Mouse (Mus musculus) thymus, postnatal 10 days (tissue): Measurements from ENCODE around the gene Adipoq.
"Not testable (repeated sequence)": the region's sequence is repeated elsewhere in the genome, so short reads cannot be mapped to it uniquely, and the experiment has no call there.

Experiments used
- DNase-seq, 2 experiments: peaks; one replicate each; pipeline ENCODE4 v3.0.0; 2021; ENCODE audit warnings: low spot score in 2 of 2

Gene Adipoq

DNA sequence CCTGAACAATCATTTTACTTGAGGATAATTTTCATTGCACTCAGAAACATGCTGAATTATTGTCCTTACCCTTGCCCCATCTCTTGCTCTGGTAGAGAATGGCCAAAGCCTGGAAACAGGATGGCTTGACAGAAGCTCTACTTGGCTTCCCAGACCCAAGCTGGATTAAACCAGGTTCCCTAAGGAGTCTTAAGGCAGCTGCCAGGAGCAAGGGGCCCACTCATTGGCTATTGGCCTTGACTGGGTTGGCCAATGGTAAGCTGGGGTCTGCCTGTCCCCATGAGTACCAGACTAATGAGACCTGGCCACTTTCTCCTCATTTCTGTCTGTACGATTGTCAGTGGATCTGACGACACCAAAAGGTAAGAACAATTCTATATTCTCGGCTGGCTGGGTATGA, at the start of gene Adipoq:
TSS of gene Adipoq (plus strand) at position 257 of the 400 bp plus-strand sequence.
- no peak for DNase-seq

DNA sequence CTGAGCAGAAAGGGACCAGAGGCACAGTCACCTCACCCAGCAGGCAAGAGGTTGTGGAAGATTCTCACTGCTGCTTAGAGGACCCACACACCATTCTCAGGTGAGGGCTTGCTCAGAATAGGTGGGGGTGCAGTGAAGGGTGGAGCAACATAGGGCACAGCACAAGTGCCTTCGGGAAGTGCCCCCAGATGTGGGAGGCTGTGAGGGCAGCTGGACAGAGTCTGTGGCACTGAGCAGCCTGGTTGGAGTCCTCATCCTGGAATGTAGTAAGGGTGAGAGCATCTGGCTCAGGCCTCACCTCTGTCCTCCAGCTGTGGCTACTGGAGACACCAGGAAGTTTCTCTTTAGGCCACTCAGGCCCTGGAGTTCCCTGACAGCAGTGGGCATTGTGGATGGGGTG, 49.5 kb upstream of the Adipoq start:
- DNase-seq: not testable (repeated sequence)

DNA sequence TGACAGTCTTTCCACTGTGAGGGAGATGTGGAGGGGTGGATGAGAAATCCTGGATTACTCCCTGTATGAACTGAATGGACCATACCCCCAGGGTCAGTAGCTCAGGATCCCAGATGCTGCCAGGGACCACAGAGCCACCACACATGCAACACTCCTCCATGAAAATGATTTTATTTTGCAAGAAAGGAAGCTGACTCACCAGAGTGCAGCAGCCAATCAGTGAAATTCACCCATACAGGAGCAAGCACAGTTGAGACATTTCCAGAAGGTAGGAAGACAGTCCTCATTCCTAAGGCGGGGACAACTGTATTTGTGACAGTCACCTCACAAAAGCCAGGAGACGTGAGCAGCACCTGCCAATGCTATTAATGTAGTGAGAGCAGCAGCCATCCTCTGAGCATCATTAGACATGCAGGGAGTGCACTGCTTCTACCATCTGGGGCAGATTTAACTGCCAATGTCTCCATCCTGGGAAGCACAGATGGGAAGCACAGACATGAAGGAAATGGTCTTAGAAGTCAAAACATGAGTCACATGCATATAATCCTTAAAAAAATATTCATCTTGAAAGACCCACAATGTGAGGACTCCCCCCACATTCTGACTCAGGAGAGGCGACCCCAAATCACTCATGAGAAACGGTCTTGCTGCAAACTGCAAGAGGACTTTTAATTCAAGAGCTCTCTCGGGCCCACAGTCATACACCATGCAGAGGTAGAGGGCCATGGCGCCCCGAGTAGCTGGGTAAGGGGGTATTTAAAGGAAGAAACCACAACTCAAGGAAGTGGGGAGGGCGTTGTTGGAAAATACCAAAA, 48.8 kb upstream of the Adipoq start:
- DNase-seq: not testable (repeated sequence)

DNA sequence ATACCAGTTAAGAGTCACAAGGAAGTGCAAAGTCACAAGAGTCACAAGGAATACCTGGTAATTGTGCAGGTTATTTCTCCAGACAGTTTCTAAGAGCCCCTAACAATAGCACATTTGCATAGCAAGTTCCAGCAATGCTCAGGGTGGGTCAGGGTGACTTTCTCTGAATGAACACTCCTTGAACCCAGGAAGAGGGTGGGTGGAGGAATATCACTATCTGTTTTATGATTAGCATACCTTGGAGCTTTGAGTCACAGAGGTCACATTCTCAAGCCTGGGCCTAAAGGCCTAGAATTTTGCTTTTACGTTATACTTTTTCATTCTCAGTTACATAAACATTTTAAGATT, 48.3 kb upstream of the Adipoq start:
- DNase-seq: not testable (repeated sequence)

DNA sequence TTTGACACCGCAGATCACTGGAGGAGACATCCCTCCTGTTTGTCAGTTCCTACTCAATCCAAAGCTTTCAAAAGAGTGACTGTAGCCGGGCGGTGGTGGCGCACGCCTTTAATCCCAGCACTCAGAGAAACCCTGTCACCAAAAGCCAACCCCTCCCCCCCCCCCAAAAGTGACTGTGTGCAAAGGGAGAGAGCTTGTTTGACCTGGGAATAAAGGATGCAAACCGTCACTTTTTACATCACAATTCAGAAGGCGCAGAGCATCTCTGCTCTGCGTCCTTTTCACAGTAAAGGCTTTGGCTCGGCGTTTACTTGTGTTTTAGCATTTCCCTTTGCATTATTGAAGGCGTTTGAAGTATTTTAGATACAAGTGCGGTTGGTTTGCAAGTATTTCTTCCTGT, 46.7 kb upstream of the Adipoq start:
- DNase-seq: no peak

DNA sequence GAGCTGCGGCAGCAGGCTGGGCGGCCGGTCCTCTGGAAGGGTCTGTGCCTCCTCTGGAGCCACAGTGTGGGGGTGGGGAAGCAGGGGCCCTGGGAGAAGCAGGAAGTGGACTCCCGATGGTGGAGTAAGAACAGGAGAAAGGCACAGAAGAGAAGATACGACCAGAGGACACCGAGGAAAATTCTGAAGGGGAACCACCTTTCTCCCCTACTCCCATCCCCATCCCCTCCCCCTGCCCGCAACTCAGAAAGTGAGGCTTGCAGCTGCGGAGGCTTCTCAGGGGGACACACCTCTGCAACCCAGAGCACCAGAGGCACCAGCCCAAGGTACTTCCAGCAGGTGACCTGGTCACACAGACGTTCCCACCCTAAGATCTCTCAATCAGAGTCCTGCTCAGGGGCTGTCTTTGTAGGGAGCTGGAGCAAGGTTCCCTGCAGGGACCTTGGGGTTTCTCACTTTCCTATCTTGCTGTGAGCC, 46.2 kb upstream of the Adipoq start:
- DNase-seq: peak in 1 of 2 experiments; percentile 31

DNA sequence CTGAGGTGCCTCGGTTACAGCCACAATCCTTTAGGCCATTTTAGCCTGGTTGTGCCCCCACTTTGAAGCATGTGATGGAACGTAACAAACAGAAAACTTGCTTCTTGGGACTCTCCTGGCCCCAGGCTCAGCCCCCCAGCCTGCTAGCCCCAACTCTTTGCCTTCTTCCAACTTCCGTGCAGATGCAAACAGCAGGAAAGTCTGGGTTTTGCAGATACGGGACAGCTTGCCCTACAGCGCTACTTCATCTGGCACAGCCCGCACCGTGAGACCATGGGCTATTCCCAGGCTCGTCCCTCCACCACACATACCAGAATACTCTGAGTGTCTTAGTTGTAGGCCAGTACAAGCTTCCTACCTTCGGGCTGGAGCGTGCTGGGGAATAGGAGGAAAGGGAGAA, 45.7 kb upstream of the Adipoq start:
- no peak for DNase-seq

DNA sequence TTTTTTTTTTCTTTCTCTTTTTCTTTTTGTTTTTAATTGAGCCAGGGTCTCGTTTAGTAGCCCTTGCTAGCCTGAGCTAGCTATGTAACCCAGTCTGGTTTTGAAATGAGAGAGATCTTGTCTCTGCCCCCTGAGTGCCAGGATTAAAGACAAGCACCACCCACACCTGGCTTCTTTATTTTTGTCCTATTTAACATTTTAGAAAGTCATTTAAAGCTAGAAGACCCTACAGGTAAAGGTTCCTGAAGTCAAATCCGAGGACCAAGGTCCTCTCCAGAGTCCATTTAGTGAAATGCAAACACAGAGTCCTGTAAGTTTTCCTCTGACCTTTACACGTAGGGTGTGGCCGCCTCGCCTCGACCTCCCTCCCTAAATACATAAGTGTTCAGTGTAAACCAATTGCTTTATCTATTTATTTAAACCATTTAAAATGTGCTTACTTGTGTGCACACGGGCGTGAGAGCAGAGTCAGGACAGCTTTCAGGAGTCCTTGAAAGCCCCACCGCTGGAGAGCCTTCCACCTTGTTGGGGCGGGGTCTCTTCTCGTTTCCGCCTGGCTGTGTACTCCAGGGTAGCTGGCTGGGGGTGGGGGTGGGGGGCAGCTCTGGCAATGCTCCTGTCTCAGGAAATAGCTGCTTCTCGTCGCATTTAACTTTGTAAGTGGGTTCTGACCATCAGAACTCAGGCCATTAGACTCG, 43.8 kb upstream of the Adipoq start:
- DNase-seq: peak; percentile 40 to 54

DNA sequence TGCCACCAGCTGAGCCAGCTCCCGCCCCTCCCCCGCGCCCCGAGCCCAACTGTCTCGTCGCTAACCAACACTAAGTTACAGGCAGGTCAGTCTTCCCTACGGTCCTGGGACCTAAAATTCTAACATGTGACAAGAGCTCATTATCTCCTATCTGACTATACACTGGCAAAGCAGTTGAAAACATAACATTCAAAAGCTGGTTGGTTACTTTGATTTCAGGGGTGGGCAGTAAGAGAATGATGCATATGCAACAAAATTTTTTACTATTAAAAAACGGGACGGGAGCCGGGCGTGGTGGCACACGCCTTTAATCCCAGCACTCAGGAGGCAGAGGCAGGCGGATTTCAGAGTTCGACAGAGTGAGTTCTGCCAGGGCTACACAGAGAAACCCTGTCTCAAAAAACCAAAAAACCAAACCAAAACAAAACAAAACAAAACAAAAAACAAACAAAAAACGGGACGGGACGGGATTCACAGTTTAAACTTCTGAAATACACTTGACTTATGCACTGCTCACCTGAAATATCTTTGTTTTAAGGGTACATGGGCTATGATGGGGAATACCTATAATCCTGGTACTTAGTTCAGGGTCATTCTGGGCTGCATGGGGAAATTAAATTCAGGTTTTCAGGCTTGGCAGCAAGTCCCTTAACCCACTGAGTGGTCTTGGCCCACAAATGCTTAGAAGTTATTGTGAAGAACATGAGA, 43.1 kb upstream of the Adipoq start:
- DNase-seq: no peak

DNA sequence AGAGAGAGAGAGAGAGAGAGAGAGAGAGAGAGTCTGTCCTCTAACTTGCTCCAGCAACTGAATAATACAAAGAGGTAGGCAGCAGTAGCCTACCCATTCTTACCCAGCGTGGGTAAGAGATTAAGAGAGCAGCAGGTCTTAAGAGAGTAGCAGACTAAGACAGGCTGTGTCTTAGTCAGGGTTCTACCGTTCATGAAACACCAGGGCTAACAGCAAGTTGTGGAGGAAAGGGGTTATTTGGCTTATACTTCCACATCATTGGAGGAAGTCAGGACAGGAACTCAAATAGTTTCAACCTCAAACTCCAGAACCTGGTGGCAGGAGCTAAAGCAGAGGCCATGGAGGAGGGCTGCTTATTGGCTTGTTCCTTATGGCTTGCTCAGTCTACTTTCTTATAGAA, 42.5 kb upstream of the Adipoq start:
- no peak for DNase-seq

DNA sequence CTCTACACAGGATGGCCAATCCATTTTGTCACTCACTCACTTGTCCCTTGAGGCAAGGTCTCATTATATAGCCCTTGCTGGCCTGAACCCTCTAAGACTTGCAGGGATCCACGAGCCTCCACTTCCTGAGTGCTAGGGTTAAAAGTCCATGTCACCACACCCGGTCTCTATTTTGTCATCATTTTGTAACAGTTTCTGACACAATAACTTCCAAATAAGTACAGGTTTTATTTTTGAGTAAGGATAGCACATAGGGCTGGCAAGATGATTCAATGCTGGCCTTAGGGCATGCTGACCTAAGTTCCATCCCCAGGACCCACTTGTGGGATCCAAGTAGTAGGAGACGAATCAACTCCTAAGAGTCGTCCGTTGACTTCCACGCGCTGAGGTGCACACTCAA, 40.2 kb upstream of the Adipoq start:
- DNase-seq: no peak

DNA sequence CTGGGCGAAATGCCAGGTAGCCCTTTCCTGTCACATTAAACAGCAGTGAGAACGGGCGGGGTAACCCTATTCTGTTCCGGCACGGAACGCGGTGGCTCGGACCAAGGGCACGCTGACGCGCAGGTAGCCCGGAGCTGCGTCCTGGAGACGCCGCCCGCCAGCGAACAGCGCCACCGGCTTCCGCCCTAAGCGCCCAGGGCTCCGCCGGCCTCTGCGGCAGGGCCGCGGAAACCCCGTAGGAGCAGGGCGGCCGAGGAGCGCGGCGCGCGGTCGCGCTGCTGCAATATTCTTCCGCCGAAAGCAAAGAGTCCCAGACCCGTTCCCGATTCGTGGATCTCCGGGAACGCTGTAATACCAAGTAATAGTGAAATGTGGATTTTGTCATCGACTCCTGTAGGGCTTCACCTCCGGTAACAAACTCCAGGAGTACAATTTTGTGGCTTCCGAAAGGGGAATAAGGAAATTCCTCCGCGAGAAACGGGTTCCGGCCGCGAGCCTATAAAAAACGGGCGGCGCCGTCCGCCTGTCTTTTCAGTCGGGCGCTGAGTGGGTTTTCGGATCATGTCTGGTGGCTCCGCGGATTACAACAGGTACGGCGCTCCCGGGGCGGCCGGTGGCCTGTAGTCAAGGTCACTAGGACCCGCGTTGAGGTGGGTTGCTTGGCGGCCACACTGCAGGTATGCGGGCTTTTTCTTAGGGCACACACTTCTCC, 38.9 kb upstream of the Adipoq start, which contains the start of gene Eif4a2:
TSS of gene Eif4a2 (plus strand) at position 214 of the 712 bp plus-strand sequence.
- DNase-seq: peak; percentile 88 to 92

DNA sequence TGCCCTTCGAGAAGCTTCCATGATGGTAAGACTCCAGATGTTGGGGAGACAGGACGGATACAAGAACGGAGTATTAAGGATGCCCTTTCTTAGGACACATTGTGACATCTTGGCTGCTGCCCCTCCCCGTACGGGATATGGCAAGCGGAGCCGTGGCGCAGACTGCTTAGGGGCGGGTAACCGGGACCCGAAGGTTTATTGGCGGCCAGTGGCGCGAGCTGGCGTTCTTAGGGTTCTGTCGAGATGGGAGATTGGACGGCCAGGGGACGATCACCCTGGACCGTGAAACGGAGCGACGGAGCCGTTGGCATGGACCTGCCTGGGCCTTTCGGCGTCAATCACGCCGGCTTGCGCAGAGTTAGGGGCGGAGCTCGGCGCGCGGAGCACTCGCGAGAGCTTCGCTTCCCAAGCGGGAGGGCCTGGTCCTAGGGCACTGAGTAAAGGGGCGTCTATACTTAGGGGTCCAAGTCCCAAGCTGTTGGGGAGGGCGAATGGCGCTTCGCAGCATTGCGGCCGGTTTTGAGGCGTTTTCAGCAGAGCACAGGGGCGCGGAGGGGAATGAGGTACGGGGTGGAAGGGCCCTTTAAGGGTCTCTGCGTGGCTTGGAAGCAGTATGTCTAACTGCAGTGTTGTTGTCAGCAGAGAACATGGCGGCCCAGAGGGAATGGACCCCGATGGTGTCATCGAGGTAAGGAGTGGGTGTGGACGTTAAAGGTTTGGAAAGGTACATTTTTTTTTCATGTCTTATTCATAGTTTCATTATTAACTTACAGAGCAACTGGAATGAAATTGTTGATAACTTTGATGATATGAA, 38.2 kb upstream of the Adipoq start:
- DNase-seq: peak; percentile 77 to 80

DNA sequence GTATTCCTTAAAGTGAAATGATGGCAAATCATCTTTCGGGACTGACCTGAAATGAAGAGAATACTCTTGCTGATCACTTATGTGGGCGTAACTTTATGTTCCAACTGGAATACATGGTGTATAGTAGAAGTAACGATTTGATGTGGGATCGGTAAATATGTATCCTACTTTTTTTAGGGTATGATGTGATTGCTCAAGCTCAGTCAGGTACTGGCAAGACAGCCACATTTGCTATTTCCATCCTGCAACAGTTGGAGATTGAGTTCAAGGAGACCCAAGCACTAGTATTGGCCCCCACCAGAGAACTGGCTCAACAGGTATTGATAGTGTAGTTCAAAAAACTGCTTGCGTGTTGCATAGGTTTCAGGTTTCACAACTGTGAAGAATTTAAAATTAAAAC, 37.4 kb upstream of the Adipoq start:
- no peak for DNase-seq

DNA sequence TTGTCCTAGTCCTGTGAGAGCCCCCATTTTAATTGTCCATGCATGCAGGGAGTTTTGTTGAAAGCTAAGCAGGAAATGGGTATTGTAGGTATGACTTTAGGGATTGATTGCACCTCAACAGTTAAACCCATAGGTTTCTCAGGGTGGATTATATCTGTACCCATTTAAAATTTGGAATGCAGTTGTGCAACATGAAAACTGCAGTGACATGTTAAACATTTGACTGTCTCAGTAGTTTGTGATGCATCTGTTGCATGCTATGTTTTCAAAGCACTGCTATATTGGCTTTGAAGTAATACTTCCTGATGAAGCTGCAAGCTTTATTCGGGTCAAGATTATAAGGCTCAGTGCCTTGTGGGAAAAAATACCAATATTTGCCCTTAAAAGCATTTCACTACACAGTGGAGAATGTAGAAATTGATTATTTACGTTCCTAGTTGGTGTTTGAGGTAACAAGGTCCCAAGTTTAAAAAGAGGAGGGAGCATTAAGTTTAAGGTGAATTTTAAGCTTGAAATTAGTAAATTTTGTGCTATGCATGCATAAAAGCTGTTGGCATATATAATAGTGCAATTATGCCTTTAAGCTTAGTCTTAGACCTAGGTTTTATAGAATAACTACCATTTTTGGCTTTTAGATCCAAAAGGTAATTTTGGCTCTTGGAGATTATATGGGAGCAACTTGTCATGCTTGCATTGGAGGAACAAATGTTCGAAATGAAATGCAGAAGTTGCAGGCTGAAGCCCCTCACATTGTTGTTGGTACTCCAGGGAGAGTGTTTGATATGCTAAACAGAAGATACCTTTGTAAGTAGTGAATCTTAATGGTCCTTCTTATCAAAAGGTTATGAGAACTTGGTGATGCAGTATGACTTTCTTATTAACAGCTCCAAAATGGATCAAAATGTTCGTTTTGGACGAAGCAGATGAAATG, 36.7 kb upstream of the Adipoq start:
- DNase-seq: no peak

DNA sequence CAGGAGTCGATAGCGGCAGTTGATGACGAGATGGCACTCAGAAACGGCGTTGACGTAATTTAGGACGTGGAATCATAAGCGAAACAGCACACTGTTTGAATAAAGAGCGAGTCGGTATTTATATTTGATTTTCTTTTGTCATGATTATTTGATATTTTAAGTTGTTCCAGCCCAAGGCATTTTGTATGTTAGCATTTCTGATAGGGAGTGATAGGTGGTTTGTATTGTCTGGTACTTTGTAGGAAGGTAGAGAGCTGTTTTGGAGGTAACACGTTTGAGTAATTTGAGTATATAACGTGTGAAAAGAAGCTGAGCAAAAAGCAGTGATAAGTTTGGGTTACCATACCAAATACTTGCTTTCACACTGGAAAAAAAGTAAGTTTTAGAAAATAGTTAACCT, 34.0 kb upstream of the Adipoq start:
- DNase-seq: no peak

DNA sequence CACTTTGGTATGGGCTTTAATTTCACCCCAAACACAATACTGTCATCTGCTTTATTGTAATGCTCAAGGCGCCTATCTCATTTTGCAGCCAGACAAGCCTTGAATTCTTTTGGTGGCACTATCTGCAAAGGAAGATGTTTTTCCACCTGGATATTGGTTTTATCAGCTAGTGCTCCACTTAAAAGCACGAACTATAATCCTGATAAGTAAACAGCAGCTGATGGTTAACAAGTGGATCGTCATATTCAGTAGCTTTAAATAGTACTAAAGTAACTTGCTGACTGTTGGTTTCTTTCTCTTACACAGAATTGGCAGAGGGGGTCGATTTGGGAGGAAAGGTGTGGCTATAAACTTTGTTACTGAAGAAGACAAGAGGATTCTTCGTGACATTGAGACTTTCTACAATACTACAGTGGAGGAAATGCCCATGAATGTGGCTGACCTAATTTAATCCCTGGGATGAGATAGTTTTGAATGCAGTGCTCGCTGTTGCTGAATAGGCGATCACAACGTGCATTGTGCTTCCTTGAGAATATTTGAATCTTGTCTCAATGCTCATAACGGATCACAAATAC, 33.4 kb upstream of the Adipoq start:
- DNase-seq: no peak

DNA sequence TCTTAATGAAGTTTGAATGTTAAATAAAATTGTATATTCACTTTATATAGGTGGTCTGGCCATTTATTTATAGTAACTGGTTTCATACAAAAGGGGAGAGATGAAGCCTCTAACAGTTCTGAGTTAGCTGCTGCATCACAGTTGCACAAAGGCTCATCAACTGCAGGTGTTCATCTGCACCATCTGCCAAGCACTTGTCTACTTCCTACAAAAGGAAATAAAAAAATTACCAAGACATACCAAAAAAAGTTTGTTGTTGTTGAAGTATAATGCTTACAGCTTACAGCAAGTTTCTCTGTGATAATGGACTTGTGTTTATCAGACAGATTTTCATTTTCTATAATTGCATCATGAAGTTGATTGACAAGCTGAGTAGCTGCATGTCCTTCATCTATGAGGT, 32.4 kb upstream of the Adipoq start:
- no peak for DNase-seq

DNA sequence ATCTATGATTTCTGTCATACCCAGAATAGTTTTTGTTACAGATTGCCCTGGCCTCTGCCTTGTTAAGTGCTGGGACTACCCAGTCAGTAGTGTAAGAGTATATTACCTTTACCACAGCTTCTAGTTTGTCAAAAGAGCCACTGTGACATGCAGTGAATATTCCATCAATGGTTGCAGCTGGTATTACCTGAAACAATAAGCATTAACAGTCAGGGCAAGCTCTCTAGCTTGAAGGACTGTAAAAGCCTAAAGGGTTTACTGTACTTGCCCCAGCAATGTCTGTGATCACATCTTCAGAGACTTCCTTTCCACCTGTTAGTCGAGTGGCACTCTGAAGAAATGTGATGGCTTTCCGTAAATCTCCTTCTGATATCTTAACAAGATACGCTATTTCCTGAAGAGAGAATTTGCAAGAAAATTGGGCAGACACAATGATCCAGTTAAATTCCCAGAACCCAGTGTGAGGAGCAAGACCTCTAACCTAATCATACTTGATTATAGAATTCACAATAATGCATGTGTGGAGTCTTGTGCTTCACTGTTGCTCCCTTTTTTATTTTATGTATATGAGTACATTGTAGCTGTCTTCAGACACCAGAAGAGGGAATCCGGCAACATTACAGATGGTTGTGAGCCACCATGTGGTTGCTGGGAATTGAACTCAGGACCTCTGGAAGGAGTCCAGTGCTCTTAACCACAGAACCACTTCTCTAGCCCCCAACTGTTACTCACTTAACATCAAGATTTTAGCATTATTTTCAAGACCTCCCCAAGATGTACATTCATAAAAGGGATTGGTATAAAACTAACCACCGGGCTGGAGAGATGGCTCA, 31.8 kb upstream of the Adipoq start:
- no peak for DNase-seq
